Mouse (Mus musculus): Measurements from ENCODE around the gene Pdgfa. TPM values are rescaled to one million over a fixed set of nuclear protein-coding genes. Genes with fewer than 3 reads are reported as not detected.

Gene Pdgfa
- 1.1 and 1.7 TPM in 2 replicates for polyA plus RNA-seq (2012; rRNA removed)

GRCm38 (mm10) chr5:138997171-138997788 lies at the start of gene Pdgfa:
Pdgfa (minus strand) TSS chr5:138997370.

Other genes with a start within 250 kb of the Pdgfa start
- 12.5 and 13.4 TPM in 2 replicates for gene Fam20c, start 242.9 kb downstream of the Pdgfa start, polyA plus RNA-seq (2012; rRNA removed)
- gene Gm5294, start 177.3 kb downstream of the Pdgfa start, polyA plus RNA-seq (2012; rRNA removed), result not detected in 2 replicates
- 0.36 and 0.42 TPM in 2 replicates for gene Prkar1b, start 152.6 kb upstream of the Pdgfa start, polyA plus RNA-seq (2012; rRNA removed)
- gene Dnaaf5, start 152.9 kb upstream of the Pdgfa start, polyA plus RNA-seq (2012; rRNA removed), result 4.0 and 4.4 TPM in 2 replicates
- gene Sun1, start 203.3 kb upstream of the Pdgfa start, polyA plus RNA-seq (2012; rRNA removed), result 11.4 and 12.7 TPM in 2 replicates

Measured in liver, embryonic 18 days (tissue).